ENCODE assay signal across 28 mouse cellular contexts in genomic region chr19:12575514-12575913, GRCm38 (mm10). TPM values are rescaled to one million over a fixed set of nuclear protein-coding genes. Genes with fewer than 3 reads are reported as not detected.
DNase-seq lines count a peak whose midpoint lies in the region; ATAC-seq and TF ChIP-seq lines count a peak whose summit lies in the region.
"Had no signal": no experiment of that assay in that cellular context is flagged by ENCODE, and none has a peak within 500 bp of the region (broad histone marks: within the 10 kb centered on the region; RNA-seq: fewer than 3 reads in every experiment).

No protein-coding gene starts in this region.

- no peak for TF ChIP-seq EP300 in stomach, postnatal 0 days (optimal IDR thresholded peaks at IDR 0.05)

- no peak for TF ChIP-seq CTCF in stomach, postnatal 0 days (IDR thresholded peaks at IDR 0.05; ENCODE audit: low read depth)
- no peak for TF ChIP-seq CTCF in lung, adult 2 months (IDR thresholded peaks at IDR 0.05; ENCODE audit: insufficient read depth, low read length)

- H3K4me2 ChIP-seq in stomach, embryonic 15.5 days = 0 out of 2 replicates have a peak overlapping the region, but pooled peaks have one; percentile 16
- H3K4me2 ChIP-seq in stomach, postnatal 0 days (replicated peaks; ENCODE audit: low read depth) = no peak overlapping the region
- peak overlapping the region; percentile 82 for H3K4me2 ChIP-seq in liver, embryonic 13.5 days
- H3K4me2 ChIP-seq in stomach, embryonic 16.5 days (ENCODE audit: low read depth, low read length) = 0 out of 2 replicates have a peak overlapping the region, but pooled peaks have one; percentile 12
- H3K4me2 ChIP-seq: hindbrain, embryonic 15.5 days; limb, embryonic 12.5 days; midbrain, embryonic 11.5 days had no signal

- H3K36me3 ChIP-seq in stomach, embryonic 15.5 days = no peaks in the 10 kb centered on the region
- H3K36me3 ChIP-seq in stomach, postnatal 0 days (ENCODE audit: control insufficient read depth, insufficient read depth, low read length) = 0 out of 2 replicates have a peak, but pooled peaks cover 2% of the 10 kb centered on the region
- peaks cover 33% of the 10 kb centered on the region for H3K36me3 ChIP-seq in liver, embryonic 13.5 days
- H3K36me3 ChIP-seq in stomach, embryonic 16.5 days (ENCODE audit: control insufficient read depth, insufficient read depth, low read length) = no peaks in the 10 kb centered on the region
- H3K36me3 ChIP-seq: G1E; hindbrain, embryonic 15.5 days had no signal

- DNase-seq in heart, adult 11 months = peak; percentile 87
- DNase-seq in heart, postnatal 10 days = no peak
- no peak for DNase-seq in stomach, postnatal 0 days (ENCODE audit: low spot score)
- DNase-seq in liver, embryonic 13.5 days = no peak
- no peak for DNase-seq in lung, adult 2 months
- no peak for DNase-seq in lung, postnatal 10 days
- DNase-seq: adrenal gland, adult 2 months; cerebellum, adult 18-20 months; forebrain, postnatal 0 days; lung, postnatal 14 days; thymus, postnatal 14 days had no signal

- intact Hi-C loops in heart, postnatal 10 days (cut with DNase I) = no loop called here

- peaks cover 6% of the 10 kb centered on the region for H3K4me1 ChIP-seq in stomach, embryonic 15.5 days
- H3K4me1 ChIP-seq in stomach, postnatal 0 days (replicated peaks; ENCODE audit: control insufficient read depth, insufficient read depth) = 0 out of 2 replicates have a peak, but pooled peaks cover 2% of the 10 kb centered on the region
- peaks cover 39% of the 10 kb centered on the region for H3K4me1 ChIP-seq in liver, embryonic 13.5 days (replicated peaks)
- peaks cover 4% of the 10 kb centered on the region; the same call in 1 of the 2 replicates for H3K4me1 ChIP-seq in stomach, embryonic 16.5 days (ENCODE audit: control insufficient read depth, insufficient read depth, low read length)
- H3K4me1 ChIP-seq in lung, adult 2 months (ENCODE audit: control insufficient read depth, insufficient read depth, low read length) = peaks cover 3% of the 10 kb centered on the region; the same call in 1 of the 2 replicates

- no peak for ATAC-seq in stomach, embryonic 15.5 days (ENCODE audit: insufficient read depth, low FRiP score, low read depth)
- ATAC-seq in stomach, postnatal 0 days (ENCODE audit: low FRiP score, low TSS enrichment) = no peak
- no peak for ATAC-seq in liver, embryonic 13.5 days (ENCODE audit: low read depth)
- no peak for ATAC-seq in stomach, embryonic 16.5 days (ENCODE audit: insufficient read depth, low FRiP score)
- ATAC-seq: forebrain, postnatal 0 days; intestine, postnatal 0 days had no signal

- TF ChIP-seq POLR2A in lung, adult 2 months (IDR thresholded peaks at IDR 0.05; ENCODE audit: borderline replicate concordance, extremely low read depth, low read depth, low read length) = no peak

- no peaks in the 10 kb centered on the region for H3K27me3 ChIP-seq in stomach, embryonic 15.5 days (replicated peaks)
- H3K27me3 ChIP-seq in stomach, postnatal 0 days (ENCODE audit: control insufficient read depth, insufficient read depth, low read length) = no peaks in the 10 kb centered on the region
- no peaks in the 10 kb centered on the region for H3K27me3 ChIP-seq in liver, embryonic 13.5 days
- H3K27me3 ChIP-seq in stomach, embryonic 16.5 days (ENCODE audit: control insufficient read depth, insufficient read depth, low read length) = no peaks in the 10 kb centered on the region
- H3K27me3 ChIP-seq: hindbrain, embryonic 15.5 days; limb, embryonic 12.5 days had no signal

- no peak overlapping the region for H3K4me3 ChIP-seq in stomach, embryonic 15.5 days (replicated peaks)
- H3K4me3 ChIP-seq in stomach, postnatal 0 days (ENCODE audit: low read depth, low read length) = no peak overlapping the region
- H3K4me3 ChIP-seq in liver, embryonic 13.5 days (replicated peaks) = peak overlapping the region; percentile 72
- no peak overlapping the region for H3K4me3 ChIP-seq in stomach, embryonic 16.5 days (replicated peaks; ENCODE audit: low read length)
- no peak overlapping the region for H3K4me3 ChIP-seq in lung, adult 2 months (replicated peaks; ENCODE audit: extremely low read depth, low read depth, low read length)
- H3K4me3 ChIP-seq: hindbrain, embryonic 15.5 days; limb, embryonic 12.5 days had no signal

- H3K9me3 ChIP-seq in stomach, embryonic 15.5 days = no peaks in the 10 kb centered on the region
- no peaks in the 10 kb centered on the region for H3K9me3 ChIP-seq in stomach, postnatal 0 days (ENCODE audit: control insufficient read depth, low read length)
- H3K9me3 ChIP-seq in liver, embryonic 13.5 days (replicated peaks) = no peaks in the 10 kb centered on the region
- no peaks in the 10 kb centered on the region for H3K9me3 ChIP-seq in stomach, embryonic 16.5 days (replicated peaks; ENCODE audit: control insufficient read depth, low read length)
- H3K9me3 ChIP-seq: G1E; hindbrain, embryonic 15.5 days; limb, embryonic 12.5 days had no signal

- H3K27ac ChIP-seq in stomach, embryonic 15.5 days = no peak overlapping the region
- no peak overlapping the region for H3K27ac ChIP-seq in stomach, postnatal 0 days (replicated peaks)
- no peak overlapping the region for H3K27ac ChIP-seq in liver, embryonic 13.5 days
- no peak overlapping the region for H3K27ac ChIP-seq in stomach, embryonic 16.5 days (ENCODE audit: low read length)
- H3K27ac ChIP-seq: hindbrain, embryonic 15.5 days; kidney, postnatal 0 days; limb, embryonic 12.5 days had no signal

- no peak overlapping the region for H3K9ac ChIP-seq in stomach, embryonic 15.5 days
- no peak overlapping the region for H3K9ac ChIP-seq in stomach, postnatal 0 days (ENCODE audit: low read length)
- peak overlapping the region; percentile 85 for H3K9ac ChIP-seq in liver, embryonic 13.5 days
- no peak overlapping the region for H3K9ac ChIP-seq in stomach, embryonic 16.5 days (ENCODE audit: low read length)
- H3K9ac ChIP-seq: forebrain, postnatal 0 days; hindbrain, embryonic 15.5 days; limb, embryonic 12.5 days had no signal

- WGBS in stomach, embryonic 15.5 days = 85% methylated on average over 2 of the region's 2 CpGs
- WGBS in stomach, postnatal 0 days = 87% methylated on average over 2 of the region's 2 CpGs
- 71% methylated on average over 2 of the region's 2 CpGs for WGBS in liver, embryonic 13.5 days (ENCODE audit: insufficient replicate concordance)
- 79% methylated on average over 2 of the region's 2 CpGs for WGBS in stomach, embryonic 16.5 days
- 87% methylated on average over 2 of the region's 2 CpGs for WGBS in lung, adult 2 months

RNA-seq across cellular contexts. Expression of gene Gm4952, which starts 24.3 kb away (rescaled TPM):
- not detected for total RNA-seq in heart, postnatal 10 days (2021)
- polyA plus RNA-seq in stomach, embryonic 15.5 days (2015; fragmentation: Nextera tagmentation; extraction: Ambion mirVana) = 0.32 and 0.43 TPM in 2 replicates
- 1.2 and 1.5 TPM in 2 replicates for polyA plus RNA-seq in stomach, postnatal 0 days (2015; fragmentation: Nextera tagmentation; extraction: Ambion mirVana)
- polyA plus RNA-seq in liver, embryonic 13.5 days (2015; fragmentation: Nextera tagmentation; extraction: Ambion mirVana) = 1.5 and 1.8 TPM in 2 replicates
- 0.70 and 1.0 TPM in 2 replicates for polyA plus RNA-seq in stomach, embryonic 16.5 days (2015; fragmentation: Nextera tagmentation; extraction: Ambion mirVana)
- polyA plus RNA-seq in lung, adult 2 months (2012; rRNA removed) = not detected in 2 replicates
- total RNA-seq: gastrocnemius, adult 8-10 months; heart, adult 18-20 months; layer of hippocampus, adult 8-10 months had no signal
- polyA plus RNA-seq: adrenal gland, adult 2 months; C2C12; G1E; heart, embryonic 16.5 days; limb, embryonic 12.5 days; midbrain, embryonic 11.5 days; stomach, embryonic 14.5 days had no signal

RNA-seq across cellular contexts. Expression of gene Fam111a, which starts 30.0 kb away (rescaled TPM):
- total RNA-seq in heart, postnatal 10 days (2021) = 10 to 100 TPM in 1 of 2 experiments, 1 to 10 TPM in 1; 9.8 to 12.1 TPM
- polyA plus RNA-seq in stomach, embryonic 15.5 days (2015; fragmentation: Nextera tagmentation; extraction: Ambion mirVana) = 20.5 and 21.1 TPM in 2 replicates
- polyA plus RNA-seq in stomach, postnatal 0 days (2015; fragmentation: Nextera tagmentation; extraction: Ambion mirVana) = 8.2 TPM in 2 replicates
- polyA plus RNA-seq in liver, embryonic 13.5 days (2015; fragmentation: Nextera tagmentation; extraction: Ambion mirVana) = 29.6 and 41.6 TPM in 2 replicates
- 21.1 and 23.5 TPM in 2 replicates for polyA plus RNA-seq in stomach, embryonic 16.5 days (2015; fragmentation: Nextera tagmentation; extraction: Ambion mirVana)
- 1.4 and 2.8 TPM in 2 replicates for polyA plus RNA-seq in lung, adult 2 months (2012; rRNA removed)

RNA-seq across cellular contexts. Expression of gene Glyat, which starts 57.6 kb away (rescaled TPM):
- total RNA-seq in heart, postnatal 10 days (2021) = not detected
- not detected in 2 replicates for polyA plus RNA-seq in stomach, embryonic 15.5 days (2015; fragmentation: Nextera tagmentation; extraction: Ambion mirVana)
- 0.04 TPM in 1 of 2 replicates, not detected in the other for polyA plus RNA-seq in stomach, postnatal 0 days (2015; fragmentation: Nextera tagmentation; extraction: Ambion mirVana)
- polyA plus RNA-seq in liver, embryonic 13.5 days (2015; fragmentation: Nextera tagmentation; extraction: Ambion mirVana) = 0.16 and 0.23 TPM in 2 replicates
- 0.05 TPM in 1 of 2 replicates, not detected in the other for polyA plus RNA-seq in stomach, embryonic 16.5 days (2015; fragmentation: Nextera tagmentation; extraction: Ambion mirVana)
- polyA plus RNA-seq in lung, adult 2 months (2012; rRNA removed) = not detected in 2 replicates
- total RNA-seq: forebrain, postnatal 0 days; heart, adult 18-20 months; left cerebral cortex, adult 8-10 months had no signal
- polyA plus RNA-seq: adrenal gland, adult 2 months; embryonic facial prominence, embryonic 11.5 days; forebrain, postnatal 0 days; G1E; heart, embryonic 16.5 days; hindbrain, embryonic 15.5 days; limb, embryonic 12.5 days; midbrain, embryonic 11.5 days; neural tube, embryonic 14.5 days; stomach, embryonic 14.5 days had no signal
